Mouse (Mus musculus) midbrain, embryonic 11.5 days (tissue): ENCODE results near the gene Cpt1b. TPM values are rescaled to one million over a fixed set of nuclear protein-coding genes. Genes with fewer than 3 reads are reported as not detected.

Experiments used
- ATAC-seq: fragments of 200-750 bp; cut with Nextera tagmentation; 2 replicates; pipeline ENCODE4 v1.8.0; 2017; ENCODE audit warnings: moderate TSS enrichment, moderate library complexity; ENCODE audit not compliant: low FRiP score
- DNase-seq: peaks from one replicate; pipeline ENCODE4 v3.0.0; 2015; ENCODE audit warnings: low spot score; ENCODE audit errors: missing footprints
- H3K27ac ChIP-seq: fragments of 300-500 bp; sonication (generic); 2 replicates; pipeline ENCODE4 v1.5.1; 2014; ENCODE audit warnings: low read depth, low read length
- H3K27me3 ChIP-seq: fragments of 300-500 bp; sonication (generic); 2 replicates; pipeline ENCODE4 v1.6.1; 2014; ENCODE audit warnings: mild to moderate bottlenecking, low read length, moderate library complexity, mixed read lengths; ENCODE audit not compliant: control insufficient read depth, insufficient read depth
- H3K36me3 ChIP-seq: fragments of 300-500 bp; sonication (generic); 2 replicates; pipeline ENCODE4 v1.6.1; 2014; ENCODE audit warnings: mild to moderate bottlenecking, low read length, moderate library complexity, mixed read lengths; ENCODE audit not compliant: control insufficient read depth, insufficient read depth
- H3K4me1 ChIP-seq: fragments of 300-500 bp; sonication (generic); 2 replicates; pipeline ENCODE4 v1.6.1; 2014; ENCODE audit warnings: low read length; ENCODE audit not compliant: control insufficient read depth, insufficient read depth
- H3K4me2 ChIP-seq: fragments of 300-500 bp; sonication (generic); 2 replicates; pipeline ENCODE4 v1.6.1; 2014; ENCODE audit warnings: mild to moderate bottlenecking, moderate library complexity
- H3K4me3 ChIP-seq: fragments of 300-500 bp; sonication (generic); 2 replicates; pipeline ENCODE4 v1.5.1; 2014; ENCODE audit warnings: low read depth, low read length
- H3K9ac ChIP-seq: fragments of 300-500 bp; sonication (generic); 2 replicates; pipeline ENCODE4 v1.6.1; 2014; ENCODE audit warnings: low read length
- H3K9me3 ChIP-seq: fragments of 300-500 bp; sonication (generic); 2 replicates; pipeline ENCODE4 v1.6.1; 2016; ENCODE audit warnings: low read length; ENCODE audit not compliant: control insufficient read depth
- WGBS: fragments of 180-500 bp; shearing (Covaris S2); extraction: QIAGEN DNeasy Blood & Tissue Kit; methylation state at CpG from one replicate; pipeline ENCODE4 v1.1.7; 2014; 5-methylcytosine and 5-hydroxymethylcytosine counted together
- polyA plus RNA-seq: library from polyadenylated mRNA; unstranded; fragments of >200 nt; fragmentation: Nextera tagmentation; extraction: Ambion mirVana; gene quantifications from 2 replicates; pipeline ENCODE4 v1.2.1, GENCODE M21; 2014

Cpt1b gene
- polyA plus RNA-seq, 1 experiment from 2014 or later = 0.93 TPM

DNA sequence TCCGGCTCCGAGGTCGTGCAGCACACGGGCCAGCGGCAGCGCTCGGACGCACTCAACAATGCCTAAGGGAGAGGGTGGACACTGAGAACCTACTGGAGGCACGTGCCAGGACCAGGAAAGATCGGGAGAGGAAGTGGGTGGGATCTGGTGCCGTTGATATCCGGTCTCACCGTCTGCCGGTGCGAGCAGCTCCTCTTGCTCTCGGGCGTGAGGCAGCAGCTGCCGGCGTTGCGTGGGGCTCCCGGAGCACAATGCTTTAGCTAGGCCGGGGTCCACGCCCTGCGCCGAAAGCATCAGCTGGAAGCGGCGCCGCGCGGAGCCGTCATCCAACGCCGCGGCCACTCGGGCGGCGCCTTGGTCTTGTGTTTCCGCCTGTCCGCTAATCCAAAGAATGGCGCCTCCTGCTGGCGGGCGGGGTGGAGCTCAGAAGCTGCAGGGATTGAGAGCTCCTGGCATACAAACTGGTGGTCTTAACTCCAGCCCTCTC lies 51.9 kb downstream of the Cpt1b start, which contains the start of gene Sco2:
Gene Sco2, minus strand, starts transcription at position 85 of the 487 bp plus-strand sequence.
- DNase-seq (peak; percentile 100), ATAC-seq (peak; percentile 87)
- under 1% methylated on average over 42 of the region's 42 CpGs for WGBS
- H3K27me3 ChIP-seq = peaks cover 29% of the 10 kb centered on the region
- no peaks in the 10 kb centered on the region for H3K9me3 ChIP-seq
- H3K4me3 ChIP-seq = peak within 1 kb of the TSS; percentile 63
- peak within 1 kb of the TSS; percentile 86 for H3K9ac ChIP-seq
- peaks cover 28% of the 10 kb centered on the region for H3K36me3 ChIP-seq
- H3K4me1 ChIP-seq = peaks cover 15% of the 10 kb centered on the region
- peak within 1 kb of the TSS; percentile 89 for H3K27ac ChIP-seq
- peak within 1 kb of the TSS; percentile 81 for H3K4me2 ChIP-seq

DNA sequence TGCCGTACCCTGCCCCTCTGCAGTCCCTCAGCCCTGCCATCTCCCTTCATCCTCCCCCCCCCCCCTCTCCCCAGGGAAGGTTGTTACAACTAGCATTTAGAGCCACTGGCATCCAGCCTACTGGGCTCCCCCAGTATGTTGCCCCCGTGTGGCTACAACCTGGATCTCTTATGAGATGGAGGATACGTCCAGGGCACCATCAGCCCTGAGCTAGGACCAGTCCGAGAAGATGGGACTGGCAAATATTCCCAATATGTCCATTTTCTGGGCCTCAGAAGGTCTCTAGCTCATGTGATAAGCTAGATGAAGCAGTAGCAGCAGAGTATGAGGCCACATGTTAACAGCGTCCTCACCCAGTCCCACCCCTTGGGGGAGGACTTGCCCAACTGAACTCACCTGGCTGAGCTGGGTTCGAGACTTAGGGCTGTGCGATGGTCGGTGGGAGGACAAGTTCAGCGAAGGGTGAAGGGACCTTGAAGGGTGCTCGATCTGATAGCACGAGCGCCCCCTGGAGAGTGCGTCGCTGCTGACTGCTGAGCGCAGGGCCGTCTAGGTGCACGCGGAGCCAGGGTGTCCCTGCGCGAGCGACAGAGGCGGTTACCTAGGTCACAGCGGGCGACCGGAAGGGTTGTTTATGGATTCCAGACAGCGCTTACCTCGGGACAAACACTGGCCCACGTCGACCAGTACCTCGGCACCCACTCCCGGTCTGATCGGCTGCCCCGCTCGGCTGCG lies 52.5 kb downstream of the Cpt1b start:
- peaks cover 23% of the 10 kb centered on the region for H3K27me3 ChIP-seq
- peaks cover 13% of the 10 kb centered on the region for H3K4me1 ChIP-seq
- peak overlapping the region; percentile 89 for H3K27ac ChIP-seq
- no peaks in the 10 kb centered on the region for H3K9me3 ChIP-seq
- H3K9ac ChIP-seq = peak overlapping the region; percentile 86
- DNase-seq = peak; percentile 97
- peaks cover 32% of the 10 kb centered on the region for H3K36me3 ChIP-seq
- peak overlapping the region; percentile 81 for H3K4me2 ChIP-seq
- peak; percentile 83 for ATAC-seq
- 3% methylated on average over 35 of the region's 35 CpGs for WGBS
- H3K4me3 ChIP-seq = peak overlapping the region; percentile 63

DNA sequence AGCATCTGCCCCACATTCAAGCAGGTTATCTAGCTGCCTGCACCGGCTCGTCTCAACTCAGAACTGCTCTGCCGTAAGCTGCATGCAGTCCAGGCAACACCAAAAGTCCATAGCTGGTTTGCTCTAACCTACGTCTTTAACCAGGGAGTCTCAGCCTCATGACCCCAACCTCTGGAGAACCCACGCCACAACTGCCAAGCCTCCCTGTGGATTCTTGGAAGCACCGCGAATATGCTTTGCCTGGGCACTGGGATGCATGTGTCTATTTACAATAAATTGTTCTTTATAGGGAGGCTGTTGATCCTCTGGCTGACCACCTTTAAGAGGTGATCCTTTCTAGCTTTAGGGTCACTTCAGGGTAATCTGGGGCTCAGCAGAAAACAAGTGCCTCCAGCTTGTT lies 53.1 kb downstream of the Cpt1b start:
- DNase-seq (no peak), ATAC-seq (no peak)
- Histone ChIP-seq H3K27ac (no peak overlapping the region), H3K4me2 (peak overlapping the region; percentile 81), H3K36me3 (peaks cover 34% of the 10 kb centered on the region), H3K9me3 (no peaks in the 10 kb centered on the region), H3K4me1 (peaks cover 12% of the 10 kb centered on the region), H3K9ac (no peak overlapping the region), H3K27me3 (peaks cover 16% of the 10 kb centered on the region), H3K4me3 (peak overlapping the region; percentile 63)
- 82% methylated on average over 7 of the region's 7 CpGs for WGBS

DNA sequence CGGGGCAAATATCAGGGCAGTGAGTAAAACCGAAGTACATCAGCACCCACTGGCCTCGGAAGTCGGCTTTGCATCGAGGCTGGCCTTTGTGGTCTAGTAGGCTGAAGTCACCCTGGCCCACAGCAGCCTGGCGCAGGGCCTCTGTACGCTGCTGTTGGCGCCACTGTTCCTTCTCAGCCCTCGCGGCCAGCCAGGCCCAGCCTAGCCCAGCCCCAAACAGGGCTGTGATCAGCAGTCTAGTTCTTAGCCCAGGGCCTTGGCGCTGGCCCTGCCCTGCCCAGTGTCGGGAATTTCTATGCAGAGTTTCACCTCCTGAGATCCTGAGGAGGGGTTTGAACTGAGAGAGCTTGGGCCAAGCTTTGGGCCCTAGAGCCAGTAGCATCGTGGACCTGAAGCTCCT lies 53.6 kb downstream of the Cpt1b start:
- Histone ChIP-seq H3K9me3 (no peaks in the 10 kb centered on the region), H3K27me3 (peaks cover 11% of the 10 kb centered on the region), H3K9ac (no peak overlapping the region), H3K27ac (no peak overlapping the region), H3K36me3 (peaks cover 39% of the 10 kb centered on the region), H3K4me2 (no peak overlapping the region), H3K4me1 (peaks cover 8% of the 10 kb centered on the region), H3K4me3 (no peak overlapping the region)
- WGBS = 93% methylated on average over 13 of the region's 13 CpGs
- ATAC-seq = no peak
- peak; percentile 80 for DNase-seq

Other genes with a start within 250 kb of the Cpt1b start
- 97.5 and 115 TPM in 2 replicates for gene Plxnb2, start 245.1 kb downstream of the Cpt1b start, polyA plus RNA-seq
- gene Dennd6b, start 229.4 kb downstream of the Cpt1b start, polyA plus RNA-seq = 26.2 and 26.6 TPM in 2 replicates
- gene Ppp6r2, start 214.3 kb downstream of the Cpt1b start, polyA plus RNA-seq = 35.9 and 40.0 TPM in 2 replicates
- gene Sbf1, start 110.6 kb downstream of the Cpt1b start, polyA plus RNA-seq = 48.1 and 53.3 TPM in 2 replicates
- gene Adm2, start 103.1 kb downstream of the Cpt1b start, polyA plus RNA-seq = 0.12 TPM in 1 of 2 replicates, not detected in the other
- not detected in 2 replicates for gene Miox, start 91.5 kb downstream of the Cpt1b start, polyA plus RNA-seq
- 29.8 and 31.8 TPM in 2 replicates for gene Lmf2, start 70.2 kb downstream of the Cpt1b start, polyA plus RNA-seq
- gene Ncaph2, start 70.1 kb downstream of the Cpt1b start, polyA plus RNA-seq = 155 and 168 TPM in 2 replicates
- gene Sco2, start 52.0 kb downstream of the Cpt1b start, polyA plus RNA-seq = 5.8 and 6.0 TPM in 2 replicates
- 1.2 and 1.9 TPM in 2 replicates for gene Tymp, start 48.8 kb downstream of the Cpt1b start, polyA plus RNA-seq
- 0.26 and 0.64 TPM in 2 replicates for gene Odf3b, start 46.6 kb downstream of the Cpt1b start, polyA plus RNA-seq
- not detected in 2 replicates for gene Klhdc7b, start 40.9 kb downstream of the Cpt1b start, polyA plus RNA-seq
- gene Syce3, start 15.4 kb downstream of the Cpt1b start, polyA plus RNA-seq = not detected in 2 replicates
- gene C730034F03Rik, start 3.7 kb upstream of the Cpt1b start, polyA plus RNA-seq = 1.9 and 2.4 TPM in 2 replicates
- gene Gm44502, start 3.8 kb upstream of the Cpt1b start, polyA plus RNA-seq = not detected in 2 replicates
- 48.3 and 49.6 TPM in 2 replicates for gene Chkb, start 4.0 kb upstream of the Cpt1b start, polyA plus RNA-seq
- gene Mapk8ip2, start 28.1 kb upstream of the Cpt1b start, polyA plus RNA-seq = 23.6 TPM in 2 replicates
- 7.4 and 9.4 TPM in 2 replicates for gene Arsa, start 51.6 kb upstream of the Cpt1b start, polyA plus RNA-seq
- 2.2 TPM in 2 replicates for gene Shank3, start 73.8 kb upstream of the Cpt1b start, polyA plus RNA-seq
- gene Acr, start 142.5 kb upstream of the Cpt1b start, polyA plus RNA-seq = 0.42 and 0.43 TPM in 2 replicates
- gene Rabl2, start 166.1 kb upstream of the Cpt1b start, polyA plus RNA-seq = 84.3 and 87.3 TPM in 2 replicates